ENCODE assay signal across 10 mouse cellular contexts in the genomic region with DNA sequence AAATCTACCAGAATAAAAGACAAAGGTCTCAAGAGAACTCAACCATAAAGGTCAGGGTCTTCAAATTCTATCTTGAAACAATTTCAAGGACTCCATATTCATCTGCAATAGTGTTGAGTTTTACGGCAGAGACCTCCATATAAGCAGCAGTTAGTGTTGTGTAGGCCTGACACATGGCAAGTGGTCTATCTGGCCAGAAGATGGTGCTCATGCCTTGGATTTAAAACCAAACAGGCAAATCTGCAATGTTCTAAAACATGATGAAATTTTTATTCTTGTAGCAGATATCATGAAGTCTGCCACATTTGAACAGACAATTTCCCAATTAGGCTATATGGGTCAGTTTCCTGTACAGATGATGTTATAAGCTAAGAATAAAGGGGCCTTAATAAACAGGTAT. TPM values are rescaled to one million over a fixed set of nuclear protein-coding genes. Genes with fewer than 3 reads are reported as not detected.
A peak's percentile ranks its signal among the peaks of the same experiment; 100 is the strongest.
DNase-seq lines count a peak whose midpoint lies in the region; ATAC-seq and TF ChIP-seq lines count a peak whose summit lies in the region.
"Had no signal": no experiment of that assay in that cellular context is flagged by ENCODE, and none has a peak within 500 bp of the region (broad histone marks: within the 10 kb centered on the region; RNA-seq: fewer than 3 reads in every experiment).

No protein-coding gene starts in this region.

- TF ChIP-seq EP300 in lung, postnatal 0 days (IDR thresholded peaks at IDR 0.05): no peak

- no peaks in the 10 kb centered on the region for H3K9me3 ChIP-seq in lung, postnatal 0 days (ENCODE audit: low read length)
- H3K9me3 ChIP-seq in intestine, embryonic 16.5 days (ENCODE audit: control insufficient read depth, low read length): no peaks in the 10 kb centered on the region
- H3K9me3 ChIP-seq: heart, embryonic 13.5 days; lung, embryonic 15.5 days had no signal

- no peak overlapping the region for H3K27ac ChIP-seq in lung, postnatal 0 days (ENCODE audit: low read length)
- no peak overlapping the region for H3K27ac ChIP-seq in intestine, embryonic 16.5 days (ENCODE audit: low read length)
- H3K27ac ChIP-seq: heart, embryonic 13.5 days; lung, embryonic 15.5 days had no signal

- H3K4me3 ChIP-seq in lung, postnatal 0 days (ENCODE audit: low read depth, low read length): no peak overlapping the region
- no peak overlapping the region for H3K4me3 ChIP-seq in intestine, embryonic 16.5 days (ENCODE audit: low read length)
- H3K4me3 ChIP-seq: heart, embryonic 13.5 days; lung, embryonic 15.5 days had no signal

- H3K36me3 ChIP-seq in lung, postnatal 0 days (ENCODE audit: insufficient read depth, low read length): no peaks in the 10 kb centered on the region
- H3K36me3 ChIP-seq in intestine, embryonic 16.5 days (ENCODE audit: control insufficient read depth, insufficient read depth, low read length): no peaks in the 10 kb centered on the region; the same call in 1 of the 2 replicates
- H3K36me3 ChIP-seq: lung, embryonic 15.5 days had no signal

- WGBS in lung, postnatal 0 days: 43% methylated on average over 1 of the region's 1 CpGs
- 77% methylated on average over 1 of the region's 1 CpGs for WGBS in intestine, embryonic 16.5 days

- intact Hi-C loops in left cerebral cortex, postnatal 36 days (cut with DNase I): loop anchor here (10.0 kb wide), 2 partner anchors 192 to 282 kb away; partner anchors contain the start of gene Polr3e

- TF ChIP-seq CTCF in lung, postnatal 0 days (IDR thresholded peaks at IDR 0.05): peak; percentile 63

- no peak overlapping the region for H3K9ac ChIP-seq in lung, postnatal 0 days (replicated peaks; ENCODE audit: low read depth)
- no peak overlapping the region for H3K9ac ChIP-seq in intestine, embryonic 16.5 days (ENCODE audit: low read depth, low read length)
- H3K9ac ChIP-seq: heart, embryonic 13.5 days; lung, embryonic 15.5 days had no signal

- peaks cover 10% of the 10 kb centered on the region for H3K4me1 ChIP-seq in lung, postnatal 0 days (ENCODE audit: insufficient read depth, low read depth, low read length)
- peaks cover 8% of the 10 kb centered on the region for H3K4me1 ChIP-seq in intestine, embryonic 16.5 days (ENCODE audit: control insufficient read depth, insufficient read depth, low read length)

- ATAC-seq in lung, postnatal 0 days: no peak
- no peak for ATAC-seq in intestine, embryonic 16.5 days

- no peak overlapping the region for H3K4me2 ChIP-seq in lung, postnatal 0 days (replicated peaks; ENCODE audit: low read depth, low read length)
- H3K4me2 ChIP-seq in intestine, embryonic 16.5 days (ENCODE audit: low read depth, low read length): no peak overlapping the region
- H3K4me2 ChIP-seq: heart, embryonic 13.5 days; lung, embryonic 15.5 days had no signal

- peak; percentile 17 for DNase-seq in cerebellum, adult 9-10 months
- no peak for DNase-seq in cerebellum, postnatal 25 days
- peak; percentile 27 to 39 for DNase-seq in left cerebral cortex, adult 18-20 months (ENCODE audit: low spot score in 2 of 2)
- no peak for DNase-seq in left cerebral cortex, postnatal 36 days (ENCODE audit: low spot score in 2 of 2)
- peak; percentile 64 for DNase-seq in adipocyte (ENCODE audit: low spot score)
- peak; percentile 72 for DNase-seq in lung, postnatal 0 days (ENCODE audit: low spot score)
- no peak for DNase-seq in testis, postnatal 10 days (ENCODE audit: low spot score)

- no peaks in the 10 kb centered on the region for H3K27me3 ChIP-seq in lung, postnatal 0 days (replicated peaks; ENCODE audit: insufficient read depth, low read length)
- H3K27me3 ChIP-seq in intestine, embryonic 16.5 days (replicated peaks; ENCODE audit: control insufficient read depth, insufficient read depth, low read length): no peaks in the 10 kb centered on the region
- H3K27me3 ChIP-seq: heart, embryonic 13.5 days; lung, embryonic 15.5 days had no signal

RNA-seq across cellular contexts. Expression of gene Uqcrc2, which starts 2.5 kb away (rescaled TPM):
- total RNA-seq in left cerebral cortex, adult 18-20 months (2021): 100 to 1,000 TPM; 243 to 247 TPM
- 100 to 1,000 TPM; 212 to 238 TPM for total RNA-seq in left cerebral cortex, postnatal 36 days (2021)
- polyA plus RNA-seq in lung, postnatal 0 days (2015; fragmentation: Nextera tagmentation; extraction: Ambion mirVana): 118 and 123 TPM in 2 replicates
- 339 and 345 TPM in 2 replicates for polyA plus RNA-seq in intestine, embryonic 16.5 days (2015; fragmentation: Nextera tagmentation; extraction: Ambion mirVana)

RNA-seq across cellular contexts. Expression of gene Pdzd9, which starts 37.6 kb away (rescaled TPM):
- not detected for total RNA-seq in left cerebral cortex, adult 18-20 months (2021)
- total RNA-seq in left cerebral cortex, postnatal 36 days (2021): not detected
- polyA plus RNA-seq in lung, postnatal 0 days (2015; fragmentation: Nextera tagmentation; extraction: Ambion mirVana): 0.24 and 0.31 TPM in 2 replicates
- 0.18 and 0.34 TPM in 2 replicates for polyA plus RNA-seq in intestine, embryonic 16.5 days (2015; fragmentation: Nextera tagmentation; extraction: Ambion mirVana)

RNA-seq across cellular contexts. Expression of gene Mosmo, which starts 44.9 kb away (rescaled TPM):
- 10 to 100 TPM; 72.0 to 76.6 TPM for total RNA-seq in left cerebral cortex, adult 18-20 months (2021)
- 10 to 100 TPM; 80.7 to 84.6 TPM for total RNA-seq in left cerebral cortex, postnatal 36 days (2021)
- polyA plus RNA-seq in lung, postnatal 0 days (2015; fragmentation: Nextera tagmentation; extraction: Ambion mirVana): 13.1 and 13.2 TPM in 2 replicates
- 5.1 and 6.3 TPM in 2 replicates for polyA plus RNA-seq in intestine, embryonic 16.5 days (2015; fragmentation: Nextera tagmentation; extraction: Ambion mirVana)

Comparison
In these comparisons a context has a peak if more than half of its experiments do, and no peak if none do; other contexts are left out.
1. DNase-seq: peak in cerebellum, adult 9-10 months (single experiment), left cerebral cortex, adult 18-20 months (2 of 2), adipocyte (single experiment) and lung, postnatal 0 days (single experiment); none in cerebellum, postnatal 25 days (0 of 2), left cerebral cortex, postnatal 36 days (0 of 2) and testis, postnatal 10 days (single experiment).